Mouse (Mus musculus) forebrain, embryonic 11.5 days (tissue): ENCODE data around the gene Khsrp. TPM values are rescaled to one million over a fixed set of nuclear protein-coding genes. Genes with fewer than 3 reads are reported as not detected.

Experiments used
- ATAC-seq: fragments of 200-750 bp; cut with Nextera tagmentation; replicated peaks from 2 replicates; pipeline ENCODE4 v1.8.0; 2017; ENCODE audit warnings: moderate TSS enrichment; ENCODE audit not compliant: low FRiP score
- DNase-seq: peaks from one replicate; pipeline ENCODE4 v3.0.0-alpha.2; 2017; ENCODE audit warnings: low spot score
- H3K27ac ChIP-seq: fragments of 300-500 bp; sonication (generic); 2 replicates; pipeline ENCODE4 v1.5.1; 2014; ENCODE audit warnings: low read depth, low read length
- H3K27me3 ChIP-seq: fragments of 300-500 bp; sonication (generic); 2 replicates; pipeline ENCODE4 v1.6.1; 2014; ENCODE audit warnings: mild to moderate bottlenecking, low read length, mixed read lengths; ENCODE audit not compliant: control insufficient read depth, insufficient read depth
- H3K36me3 ChIP-seq: fragments of 300-500 bp; sonication (generic); 2 replicates; pipeline ENCODE4 v1.6.1; 2014; ENCODE audit warnings: mild to moderate bottlenecking, low read length, moderate library complexity, mixed read lengths; ENCODE audit not compliant: control insufficient read depth, insufficient read depth
- H3K4me1 ChIP-seq: fragments of 300-500 bp; sonication (generic); replicated peaks from 2 replicates; pipeline ENCODE4 v1.6.1; 2014; ENCODE audit warnings: low read length, mixed read lengths; ENCODE audit not compliant: control insufficient read depth, insufficient read depth
- H3K4me2 ChIP-seq: fragments of 300-500 bp; sonication (generic); 2 replicates; pipeline ENCODE4 v1.6.1; 2014; ENCODE audit warnings: low read depth, mild to moderate bottlenecking, low read length, moderate library complexity, mixed read lengths; ENCODE audit not compliant: severe bottlenecking
- H3K4me3 ChIP-seq: fragments of 300-500 bp; sonication (generic); 2 replicates; pipeline ENCODE4 v1.5.1; 2014; ENCODE audit warnings: low read depth, low read length
- H3K9ac ChIP-seq: fragments of 300-500 bp; sonication (generic); 2 replicates; pipeline ENCODE4 v1.6.1; 2014; ENCODE audit warnings: low read length
- H3K9me3 ChIP-seq: fragments of 300-500 bp; sonication (generic); 2 replicates; pipeline ENCODE4 v1.6.1; 2016; ENCODE audit warnings: low read length, mixed read lengths; ENCODE audit not compliant: control insufficient read depth
- WGBS: fragments of 180-500 bp; shearing (Covaris S2); extraction: QIAGEN DNeasy Blood & Tissue Kit; methylation state at CpG from one replicate; pipeline ENCODE4 v1.1.7; 2014; 5-methylcytosine and 5-hydroxymethylcytosine counted together
- polyA plus RNA-seq: library from polyadenylated mRNA; unstranded; fragments of >200 nt; fragmentation: Nextera tagmentation; extraction: Ambion mirVana; gene quantifications from 2 replicates; pipeline ENCODE4 v1.2.1, GENCODE M21; 2014

Gene Khsrp
- polyA plus RNA-seq, 1 experiment from 2014 or later, result 62.9 TPM

DNA sequence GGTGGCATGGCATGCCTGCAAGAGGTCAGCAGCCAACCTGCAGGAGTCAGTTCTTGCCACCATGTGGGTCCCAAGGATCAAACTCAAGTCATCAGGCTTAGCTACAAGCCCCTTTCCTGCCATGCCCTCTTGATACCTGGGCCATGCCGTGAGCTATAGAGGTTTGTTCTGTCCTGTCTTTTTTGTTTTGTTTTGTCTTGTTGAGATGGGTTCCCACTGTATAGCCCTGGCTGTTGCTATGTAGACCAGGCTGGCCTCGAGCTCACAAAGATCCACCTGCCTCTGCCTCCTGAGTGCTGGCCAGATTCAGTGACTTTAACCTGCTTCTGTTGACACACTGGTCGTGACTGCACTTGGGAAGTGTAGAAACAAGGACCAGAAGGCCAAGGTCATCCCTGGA, 55.9 kb downstream of the Khsrp start:
- Histone ChIP-seq H3K4me2 (no peak overlapping the region), H3K27me3 (no peaks in the 10 kb centered on the region), H3K36me3 (no peaks in the 10 kb centered on the region), H3K27ac (no peak overlapping the region), H3K9ac (no peak overlapping the region), H3K4me3 (no peak overlapping the region), H3K9me3 (no peaks in the 10 kb centered on the region), H3K4me1 (no peaks in the 10 kb centered on the region)
- ATAC-seq (no peak), DNase-seq (peak; percentile 40)
- WGBS, result 77% methylated on average over 3 of the region's 3 CpGs

DNA sequence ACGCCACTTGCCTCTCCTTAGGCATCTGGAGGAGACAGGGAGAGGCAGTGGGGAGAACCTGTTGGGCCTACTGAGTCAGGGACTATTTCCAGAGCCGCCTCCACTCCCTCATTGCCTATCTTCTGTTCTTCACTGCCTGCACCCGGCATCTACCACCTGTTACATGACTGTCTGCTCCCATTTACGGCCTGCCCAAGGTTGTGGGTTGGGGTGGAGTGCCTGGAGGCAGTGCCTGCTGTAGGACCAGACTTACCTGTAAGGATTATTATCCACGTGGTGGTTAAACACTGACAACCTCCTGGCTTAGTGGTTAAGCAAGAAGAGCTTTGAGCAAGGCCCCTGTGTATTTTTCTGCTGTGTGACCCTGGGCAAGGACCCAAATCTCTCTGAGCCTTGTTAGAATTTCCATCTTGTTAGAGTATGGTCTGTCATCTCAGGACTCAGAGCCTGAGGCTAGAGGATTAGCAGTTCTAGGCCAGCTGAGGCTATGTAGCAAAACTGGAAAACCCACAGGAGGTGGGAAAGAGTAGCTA, 56.5 kb downstream of the Khsrp start:
- Histone ChIP-seq H3K27me3 (no peaks in the 10 kb centered on the region), H3K36me3 (no peaks in the 10 kb centered on the region), H3K27ac (no peak overlapping the region), H3K9ac (no peak overlapping the region), H3K4me1 (no peaks in the 10 kb centered on the region), H3K9me3 (no peaks in the 10 kb centered on the region), H3K4me2 (no peak overlapping the region), H3K4me3 (no peak overlapping the region)
- 75% methylated on average over 5 of the region's 5 CpGs for WGBS
- ATAC-seq, result no peak
- DNase-seq, result peak; percentile 38

DNA sequence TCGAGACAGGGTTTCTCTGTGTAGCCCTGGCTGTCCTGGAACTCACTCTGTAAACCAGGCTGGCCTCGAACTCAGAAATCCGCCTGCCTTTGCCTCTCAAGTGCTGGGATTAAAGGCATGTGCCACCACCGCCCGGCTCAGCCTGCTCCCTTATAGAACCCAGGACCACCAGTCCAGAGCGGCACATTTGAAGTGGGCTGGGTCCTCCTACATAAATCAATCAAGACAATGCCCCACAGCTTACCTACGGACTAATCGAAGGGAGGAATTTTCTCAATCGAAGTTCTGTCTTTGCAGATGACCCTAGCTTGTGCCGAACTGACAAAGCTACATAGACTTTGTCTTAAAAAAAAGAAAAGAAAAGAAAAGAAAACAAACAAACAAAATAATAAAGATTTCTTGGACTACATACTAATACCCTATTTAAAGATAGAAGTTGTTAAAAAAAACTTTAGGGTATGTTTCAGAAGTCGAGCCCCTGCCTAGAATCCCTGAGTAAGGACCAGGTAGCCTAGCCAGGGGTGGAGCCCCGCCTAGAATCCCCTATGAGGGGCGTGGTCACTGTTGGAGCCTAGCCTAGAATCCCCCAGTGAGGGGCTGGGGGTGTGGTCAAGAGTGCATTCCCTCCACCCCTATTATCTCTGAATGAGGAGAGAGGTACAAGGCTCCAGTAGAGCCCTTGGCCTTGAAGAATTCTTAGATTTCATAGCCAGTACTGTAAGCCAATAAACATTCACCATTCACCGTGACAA, 57.2 kb downstream of the Khsrp start:
- Histone ChIP-seq H3K27ac (no peak overlapping the region), H3K4me2 (no peak overlapping the region), H3K9ac (no peak overlapping the region), H3K27me3 (no peaks in the 10 kb centered on the region), H3K9me3 (no peaks in the 10 kb centered on the region), H3K36me3 (no peaks in the 10 kb centered on the region), H3K4me3 (no peak overlapping the region), H3K4me1 (no peaks in the 10 kb centered on the region)
- 66% methylated on average over 13 of the region's 14 CpGs for WGBS
- DNase-seq (peak; percentile 41), ATAC-seq (no peak)

Other genes starting within 250 kb of the Khsrp start
- gene Rfx2, start 200.5 kb downstream of the Khsrp start, polyA plus RNA-seq, result 10.9 and 11.1 TPM in 2 replicates
- not detected in 2 replicates for gene Acsbg2, start 157.1 kb downstream of the Khsrp start, polyA plus RNA-seq
- gene 1700061G19Rik, start 156.0 kb downstream of the Khsrp start, polyA plus RNA-seq, result 0.53 and 0.57 TPM in 2 replicates
- 56.7 and 57.2 TPM in 2 replicates for gene Mllt1, start 96.1 kb downstream of the Khsrp start, polyA plus RNA-seq
- not detected in 2 replicates for gene Acer1, start 49.4 kb downstream of the Khsrp start, polyA plus RNA-seq
- gene Clpp, start 41.2 kb downstream of the Khsrp start, polyA plus RNA-seq, result 151 and 166 TPM in 2 replicates
- 29.3 and 34.8 TPM in 2 replicates for gene Alkbh7, start 34.2 kb downstream of the Khsrp start, polyA plus RNA-seq
- gene Pspn, start 31.5 kb downstream of the Khsrp start, polyA plus RNA-seq, result 0.76 TPM in 1 of 2 replicates, not detected in the other
- gene Gtf2f1, start 20.2 kb downstream of the Khsrp start, polyA plus RNA-seq, result 77.3 and 82.7 TPM in 2 replicates
- 0.27 and 0.39 TPM in 2 replicates for gene Gm17949, start 20.1 kb downstream of the Khsrp start, polyA plus RNA-seq
- not detected in 2 replicates for gene Slc25a41, start 10.1 kb upstream of the Khsrp start, polyA plus RNA-seq
- gene Crb3, start 27.6 kb upstream of the Khsrp start, polyA plus RNA-seq, result 1.5 and 1.9 TPM in 2 replicates
- gene Slc25a23, start 28.3 kb upstream of the Khsrp start, polyA plus RNA-seq, result 19.9 and 21.5 TPM in 2 replicates
- gene Dennd1c, start 47.0 kb upstream of the Khsrp start, polyA plus RNA-seq, result 4.6 and 5.7 TPM in 2 replicates
- 81.6 and 99.7 TPM in 2 replicates for gene Tubb4a, start 56.3 kb upstream of the Khsrp start, polyA plus RNA-seq
- 10.9 and 12.9 TPM in 2 replicates for gene Tnfsf9, start 73.8 kb upstream of the Khsrp start, polyA plus RNA-seq
- gene Cd70, start 118.3 kb upstream of the Khsrp start, polyA plus RNA-seq, result not detected in 2 replicates
- 0.13 and 0.19 TPM in 2 replicates for gene Tnfsf14, start 162.7 kb upstream of the Khsrp start, polyA plus RNA-seq
- not detected in 2 replicates for gene C3, start 196.6 kb upstream of the Khsrp start, polyA plus RNA-seq
- gene Gpr108, start 216.9 kb upstream of the Khsrp start, polyA plus RNA-seq, result 22.3 and 22.8 TPM in 2 replicates
- gene Trip10, start 217.9 kb upstream of the Khsrp start, polyA plus RNA-seq, result 31.1 and 32.5 TPM in 2 replicates
- gene Vav1, start 247.6 kb upstream of the Khsrp start, polyA plus RNA-seq, result 1.4 TPM in 2 replicates